Mouse (Mus musculus) ovary, adult 18-20 months (tissue): ENCODE measurements around the gene Hdac11.
"Not testable (repeated sequence)": the region's sequence is repeated elsewhere in the genome, so short reads cannot be mapped to it uniquely, and the experiment has no call there.

Source experiments
- DNase-seq: peaks from one replicate; pipeline ENCODE4 v3.0.0; 2022; ENCODE audit warnings: low spot score, mixed read lengths

Gene Hdac11

GRCm38 (mm10) chr6:91156554-91157236 is at the start of gene Hdac11:
Gene Hdac11 (plus strand): TSS chr6:91156665.
- peak; percentile 86 for DNase-seq

GRCm38 (mm10) chr6:91108301-91108916 is 48.1 kb upstream of the Hdac11 start:
- DNase-seq: no peak

- no peak for DNase-seq
Measured at GRCm38 (mm10) chr6:91108917-91109450, 47.5 kb upstream of the Hdac11 start.

- no peak for DNase-seq
Measured at GRCm38 (mm10) chr6:91109489-91109888, 47.0 kb upstream of the Hdac11 start.

- no peak for DNase-seq
Measured at GRCm38 (mm10) chr6:91110323-91111020, 46.0 kb upstream of the Hdac11 start.

GRCm38 (mm10) chr6:91111141-91111953 is 45.1 kb upstream of the Hdac11 start:
- no peak for DNase-seq

DNA sequence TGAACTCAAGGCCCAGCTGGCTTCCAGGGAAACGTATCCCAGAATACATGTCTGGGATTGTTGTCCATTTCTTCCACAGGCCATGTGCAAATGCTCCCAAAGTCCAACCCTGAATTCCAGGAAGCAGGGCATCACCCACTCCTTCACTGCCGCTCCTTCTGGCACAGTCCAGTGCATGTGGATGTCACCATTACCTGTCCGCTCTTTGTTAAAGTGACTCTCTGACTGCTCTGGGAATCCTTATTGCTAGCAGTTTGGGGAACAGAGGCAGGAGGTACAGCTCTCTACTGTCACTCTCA is 44.6 kb upstream of the Hdac11 start:
- no peak for DNase-seq

GRCm38 (mm10) chr6:91114716-91115115 is 41.7 kb upstream of the Hdac11 start:
- no peak for DNase-seq

DNA sequence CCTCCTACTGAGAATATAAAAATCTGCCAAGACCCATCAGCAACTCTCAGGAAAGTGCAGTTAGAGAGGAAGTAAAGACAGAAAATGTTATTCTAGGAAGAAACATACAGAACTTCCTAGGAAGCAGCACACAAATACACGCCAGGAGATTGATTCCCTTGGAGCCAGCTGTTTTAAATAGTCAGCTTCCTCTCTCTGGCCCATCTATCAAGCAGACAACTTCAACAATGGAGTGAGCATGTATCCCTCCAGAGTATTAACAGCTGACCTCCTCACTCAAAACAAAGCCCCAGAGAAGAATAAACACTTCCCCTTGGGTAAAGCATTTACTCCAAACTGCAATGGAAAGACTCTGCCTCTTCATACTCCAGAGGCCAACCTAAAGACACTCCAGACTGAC is 41.3 kb upstream of the Hdac11 start:
- DNase-seq: no peak

DNA sequence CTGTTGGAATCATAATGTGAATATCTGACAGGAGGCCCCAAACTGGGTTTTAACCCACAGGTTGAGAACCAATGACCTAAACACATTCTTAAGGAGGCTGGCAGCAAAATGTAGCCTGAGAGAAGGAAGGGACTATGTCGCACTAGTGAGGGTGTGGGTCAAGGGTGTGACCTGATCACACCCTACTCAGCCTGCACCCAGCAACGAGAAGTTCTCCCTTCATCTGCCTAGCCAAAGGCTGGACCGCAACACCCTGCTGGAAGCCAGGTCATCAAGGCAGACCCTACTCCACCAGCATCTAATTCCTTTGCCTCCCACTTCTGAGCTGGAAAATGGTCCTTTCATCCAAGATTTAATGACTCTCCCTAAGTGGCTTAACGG is 40.6 kb upstream of the Hdac11 start:
- DNase-seq: no peak

GRCm38 (mm10) chr6:91116244-91117145 is 40.0 kb upstream of the Hdac11 start, which contains the start of gene Nup210:
Gene Nup210 (minus strand): TSS chr6:91116829.
- DNase-seq: peak; percentile 90

- no peak for DNase-seq
Measured at GRCm38 (mm10) chr6:91117149-91117548, 39.3 kb upstream of the Hdac11 start.

GRCm38 (mm10) chr6:91118526-91118925 is 37.9 kb upstream of the Hdac11 start:
- DNase-seq: no peak

DNA sequence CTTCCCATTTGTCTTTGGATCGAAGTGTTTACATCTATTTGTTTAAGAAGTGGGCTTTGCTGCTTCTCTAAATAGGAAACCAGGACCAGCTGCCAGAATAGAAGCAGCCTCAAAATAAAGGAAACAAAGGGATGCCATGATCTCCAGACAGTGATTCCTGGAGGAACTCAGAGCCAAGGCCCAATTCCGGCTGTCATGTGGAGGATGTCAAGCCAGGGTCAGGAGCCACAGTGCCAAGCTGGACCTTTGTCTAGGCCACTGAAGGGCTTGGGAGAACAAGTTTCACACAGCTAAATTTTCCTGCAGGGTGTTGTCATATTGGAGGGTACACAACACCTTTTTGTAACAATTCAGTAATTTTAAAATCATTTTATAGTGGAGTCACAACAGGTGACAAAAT is 36.3 kb upstream of the Hdac11 start:
- no peak for DNase-seq

DNA sequence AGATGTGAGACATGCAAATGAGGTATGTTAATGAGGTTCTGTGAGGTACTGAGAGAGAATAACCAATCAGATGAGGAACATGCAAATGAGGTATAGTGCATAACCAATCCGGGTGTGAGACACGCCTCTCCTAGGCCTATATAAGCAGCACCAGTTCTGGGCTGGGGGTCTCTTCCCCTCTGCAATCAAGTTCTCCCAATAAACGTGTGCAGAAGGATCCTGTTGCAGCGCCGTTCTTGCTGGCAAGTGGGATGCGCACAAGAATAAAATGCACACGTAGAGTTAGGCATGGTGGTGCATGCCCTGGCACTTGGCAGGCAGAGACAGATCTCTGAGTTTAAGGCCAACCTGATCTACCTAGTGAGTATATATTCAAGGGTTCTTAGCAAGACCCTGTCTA is 35.4 kb upstream of the Hdac11 start:
- DNase-seq: not testable (repeated sequence)

GRCm38 (mm10) chr6:91123453-91123852 is 33.0 kb upstream of the Hdac11 start:
- no peak for DNase-seq

GRCm38 (mm10) chr6:91124286-91125227 is 31.9 kb upstream of the Hdac11 start:
- DNase-seq: no peak

DNA sequence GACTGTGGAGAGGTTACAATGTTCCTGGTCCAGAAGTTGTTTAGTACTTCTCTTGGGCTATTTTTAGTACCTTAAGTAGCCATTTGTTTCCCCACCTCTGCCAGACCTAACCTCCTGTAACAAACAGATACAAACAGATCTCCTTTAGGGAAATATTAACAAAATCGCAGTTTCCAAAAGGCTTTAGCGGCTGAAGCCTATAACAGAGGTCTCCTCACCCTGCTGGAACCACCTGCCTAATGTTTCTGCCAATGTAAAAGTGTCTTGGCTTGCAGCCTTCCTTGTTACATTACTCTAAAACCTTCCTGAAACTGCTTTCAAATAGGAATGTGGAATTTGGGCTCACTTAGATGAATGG is 31.3 kb upstream of the Hdac11 start:
- DNase-seq: no peak

DNA sequence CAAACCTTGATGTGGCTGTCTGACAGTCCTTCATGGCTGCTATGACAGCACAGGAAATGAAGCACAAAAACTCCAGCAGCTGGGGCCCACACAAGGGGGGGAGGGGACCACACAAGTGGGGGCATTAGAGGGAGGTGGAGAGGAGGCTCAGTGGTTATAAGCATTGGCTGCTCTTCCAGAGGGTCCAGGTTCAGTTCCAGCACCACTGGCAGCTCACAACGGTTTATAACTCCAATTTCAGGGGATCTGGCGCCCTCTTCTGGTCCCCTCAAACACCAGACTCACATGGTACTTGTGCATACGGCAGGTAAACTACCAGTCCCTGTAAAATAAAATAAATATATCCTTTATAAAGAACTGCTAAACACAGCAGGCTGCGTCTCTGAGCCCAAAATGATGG is 27.5 kb upstream of the Hdac11 start:
- DNase-seq: no peak

DNA sequence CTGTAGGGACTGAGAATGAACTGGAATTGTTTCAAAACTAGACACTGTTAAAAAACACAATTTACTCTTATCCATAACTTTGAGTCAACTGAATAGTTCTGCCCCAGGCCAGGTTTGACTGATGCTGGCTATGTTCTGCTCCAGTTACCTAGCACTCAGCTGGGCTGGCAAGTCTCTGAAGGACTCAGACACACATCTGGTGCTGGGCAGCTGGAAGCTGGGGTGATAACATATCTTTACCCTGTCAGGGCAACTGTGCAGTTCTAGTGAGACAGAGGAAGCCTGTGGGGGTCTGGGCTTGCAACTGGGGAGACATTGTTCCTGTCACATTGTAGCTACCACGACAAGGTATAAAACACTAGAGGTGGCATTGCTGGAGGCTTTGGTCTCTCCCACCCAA is 25.6 kb upstream of the Hdac11 start:
- no peak for DNase-seq
